Mouse (Mus musculus) limb, embryonic 14.5 days (tissue): ENCODE measurements around the gene Gse1. TPM values are rescaled to one million over a fixed set of nuclear protein-coding genes. Genes with fewer than 3 reads are reported as not detected.

Experiments
- ATAC-seq: fragments of 200-750 bp; cut with Nextera tagmentation; 2 replicates; pipeline ENCODE4 v1.8.0; 2017; ENCODE audit warnings: low read depth, moderate number of reproducible peaks, moderate TSS enrichment; ENCODE audit not compliant: low FRiP score
- DNase-seq: peaks from one replicate; pipeline ENCODE4 v3.0.0-alpha.2; 2015; ENCODE audit warnings: low spot score
- H3K27ac ChIP-seq: fragments of 300-500 bp; sonication (generic); replicated peaks from 2 replicates; pipeline ENCODE4 v1.5.1; 2014; ENCODE audit warnings: low read depth, mild to moderate bottlenecking, low read length, moderate library complexity, mixed read lengths
- H3K27me3 ChIP-seq: fragments of 300-500 bp; sonication (generic); 2 replicates; pipeline ENCODE4 v1.6.1; 2014; ENCODE audit warnings: low read length, mixed read lengths; ENCODE audit not compliant: control insufficient read depth, insufficient read depth
- H3K36me3 ChIP-seq: fragments of 300-500 bp; sonication (generic); 2 replicates; pipeline ENCODE4 v1.6.1; 2014; ENCODE audit warnings: mild to moderate bottlenecking, low read length, moderate library complexity, mixed read lengths; ENCODE audit not compliant: control insufficient read depth, insufficient read depth
- H3K4me1 ChIP-seq: fragments of 300-500 bp; sonication (generic); 2 replicates; pipeline ENCODE4 v1.6.1; 2014; ENCODE audit warnings: antibody characterized with exemption, low read length, mixed read lengths; ENCODE audit not compliant: control insufficient read depth, insufficient read depth
- H3K4me2 ChIP-seq: fragments of 300-500 bp; sonication (generic); replicated peaks from 2 replicates; pipeline ENCODE4 v1.6.1; 2014; ENCODE audit warnings: low read depth, mild to moderate bottlenecking, low read length, moderate library complexity; ENCODE audit not compliant: severe bottlenecking
- H3K4me3 ChIP-seq: fragments of 300-500 bp; sonication (generic); replicated peaks from 2 replicates; pipeline ENCODE4 v1.5.1; 2014; ENCODE audit warnings: low read length
- H3K9ac ChIP-seq: fragments of 300-500 bp; sonication (generic); 2 replicates; pipeline ENCODE4 v1.6.1; 2014; ENCODE audit warnings: mild to moderate bottlenecking, low read depth, low read length, moderate library complexity; ENCODE audit not compliant: severe bottlenecking
- H3K9me3 ChIP-seq: fragments of 300-500 bp; sonication (generic); 2 replicates; pipeline ENCODE4 v1.6.1; 2016; ENCODE audit warnings: low read length; ENCODE audit not compliant: control insufficient read depth
- POLR2A ChIP-seq: fragments of 200-500 bp; IDR thresholded peaks from 2 replicates; pipeline ENCODE4 v1.8.0; 2012; ENCODE audit warnings: inconsistent platforms, mild to moderate bottlenecking, moderate library complexity, borderline replicate concordance; ENCODE audit not compliant: insufficient read depth, insufficient read length; ENCODE audit errors: extremely low read depth
- WGBS: fragments of 180-500 bp; shearing (Covaris S2); extraction: QIAGEN DNeasy Blood & Tissue Kit; methylation state at CpG from one replicate; pipeline ENCODE4 v1.1.7; 2014; 5-methylcytosine and 5-hydroxymethylcytosine counted together
- polyA plus RNA-seq, 2 experiments: library from polyadenylated mRNA; depleted of rRNA in 1 of 2; stranded (reverse) in 1 of 2; unstranded in 1 of 2; fragments of >200 nt; fragmentation: Nextera tagmentation in 1 of 2; extraction: Ambion mirVana in 1 of 2; gene quantifications; 2 replicates each; pipeline versions ENCODE4 v1.2.1 to v1.2.3; 2012 to 2014

Gene Gse1
- polyA plus RNA-seq, 2 experiments: 10.3 to 32.6 TPM

- no peak for ATAC-seq
- H3K27ac ChIP-seq: no peak overlapping the region
- H3K36me3 ChIP-seq: no peaks in the 10 kb centered on the region
- no peak overlapping the region for H3K9ac ChIP-seq
- no peak for DNase-seq
- no peak overlapping the region for H3K4me3 ChIP-seq
- H3K9me3 ChIP-seq: no peaks in the 10 kb centered on the region
- H3K4me2 ChIP-seq: no peak overlapping the region
- TF ChIP-seq POLR2A: no peak
- 71% methylated on average over 4 of the region's 4 CpGs for WGBS
- H3K27me3 ChIP-seq: no peaks in the 10 kb centered on the region
- peaks cover 33% of the 10 kb centered on the region for H3K4me1 ChIP-seq
Measured at GRCm38 (mm10) chr8:120464585-120464937, 236.3 kb downstream of the Gse1 start.

GRCm38 (mm10) chr8:120465710-120466109, 237.5 kb downstream of the Gse1 start:
- Histone ChIP-seq H3K9ac (no peak overlapping the region), H3K27me3 (no peaks in the 10 kb centered on the region)
- WGBS: 5% methylated on average over 8 of the region's 8 CpGs

GRCm38 (mm10) chr8:120466266-120466665, 238.0 kb downstream of the Gse1 start:
- DNase-seq (no peak), ATAC-seq (no peak)
- Histone ChIP-seq H3K4me3 (no peak overlapping the region), H3K9ac (no peak overlapping the region), H3K36me3 (no peaks in the 10 kb centered on the region), H3K9me3 (no peaks in the 10 kb centered on the region), H3K4me2 (no peak overlapping the region), H3K27ac (no peak overlapping the region), H3K4me1 (peaks cover 27% of the 10 kb centered on the region), H3K27me3 (no peaks in the 10 kb centered on the region)
- WGBS: 51% methylated on average over 10 of the region's 10 CpGs
- no peak for TF ChIP-seq POLR2A

More at GRCm38 (mm10) chr8:120465710-120466109, 237.5 kb downstream of the Gse1 start:
- H3K4me3 ChIP-seq: no peak overlapping the region
- peak; percentile 87 for DNase-seq
- no peaks in the 10 kb centered on the region for H3K36me3 ChIP-seq
- ATAC-seq: peak; percentile 79
- H3K27ac ChIP-seq: no peak overlapping the region
- TF ChIP-seq POLR2A: no peak
- H3K4me1 ChIP-seq: peaks cover 22% of the 10 kb centered on the region
- H3K4me2 ChIP-seq: peak overlapping the region; percentile 25
- H3K9me3 ChIP-seq: no peaks in the 10 kb centered on the region

- no peak overlapping the region for H3K9ac ChIP-seq
- no peak overlapping the region for H3K4me2 ChIP-seq
- H3K27me3 ChIP-seq: no peaks in the 10 kb centered on the region
- no peaks in the 10 kb centered on the region for H3K9me3 ChIP-seq
- no peaks in the 10 kb centered on the region for H3K36me3 ChIP-seq
- 87% methylated on average over 7 of the region's 7 CpGs for WGBS
- no peak overlapping the region for H3K27ac ChIP-seq
- peaks cover 40% of the 10 kb centered on the region for H3K4me1 ChIP-seq
- no peak for TF ChIP-seq POLR2A
- ATAC-seq (no peak), DNase-seq (no peak)
- no peak overlapping the region for H3K4me3 ChIP-seq
Measured at GRCm38 (mm10) chr8:120467598-120467997, 239.3 kb downstream of the Gse1 start.

GRCm38 (mm10) chr8:120470170-120470569, 241.9 kb downstream of the Gse1 start:
- Histone ChIP-seq H3K36me3 (no peaks in the 10 kb centered on the region), H3K9me3 (no peaks in the 10 kb centered on the region), H3K4me2 (no peak overlapping the region), H3K27ac (no peak overlapping the region), H3K9ac (no peak overlapping the region), H3K4me3 (no peak overlapping the region), H3K4me1 (peaks cover 36% of the 10 kb centered on the region), H3K27me3 (no peaks in the 10 kb centered on the region)
- TF ChIP-seq POLR2A: no peak
- WGBS: 90% methylated on average over 12 of the region's 12 CpGs
- DNase-seq (no peak), ATAC-seq (no peak)

GRCm38 (mm10) chr8:120471166-120471565, 242.9 kb downstream of the Gse1 start:
- no peaks in the 10 kb centered on the region for H3K36me3 ChIP-seq
- no peak overlapping the region for H3K9ac ChIP-seq
- TF ChIP-seq POLR2A: no peak
- H3K4me1 ChIP-seq: peaks cover 29% of the 10 kb centered on the region
- no peaks in the 10 kb centered on the region for H3K9me3 ChIP-seq
- 8% methylated on average over 6 of the region's 7 CpGs for WGBS
- ATAC-seq: peak; percentile 60
- no peaks in the 10 kb centered on the region for H3K27me3 ChIP-seq
- H3K4me2 ChIP-seq: no peak overlapping the region
- DNase-seq: no peak
- no peak overlapping the region for H3K27ac ChIP-seq
- H3K4me3 ChIP-seq: no peak overlapping the region
